Mouse (Mus musculus) neural tube, embryonic 13.5 days (tissue): ENCODE data around the gene Crb2. TPM values are rescaled to one million over a fixed set of nuclear protein-coding genes. Genes with fewer than 3 reads are reported as not detected.

Source experiments
- ATAC-seq: fragments of 200-750 bp; cut with Nextera tagmentation; 2 replicates; pipeline ENCODE4 v1.8.0; 2017; ENCODE audit warnings: low read depth, mild to moderate bottlenecking, moderate TSS enrichment, moderate library complexity
- H3K27ac ChIP-seq: fragments of 300-500 bp; sonication (generic); replicated peaks from 2 replicates; pipeline ENCODE4 v1.5.1; 2015; ENCODE audit warnings: moderate library complexity, mild to moderate bottlenecking, inconsistent platforms
- H3K27me3 ChIP-seq: fragments of 300-500 bp; sonication (generic); 2 replicates; pipeline ENCODE4 v1.6.1; 2015; ENCODE audit warnings: mild to moderate bottlenecking, inconsistent platforms
- H3K36me3 ChIP-seq: fragments of 300-500 bp; sonication (generic); 2 replicates; pipeline ENCODE4 v1.6.1; 2015; ENCODE audit warnings: mild to moderate bottlenecking, inconsistent platforms
- H3K4me1 ChIP-seq: fragments of 300-500 bp; sonication (generic); replicated peaks from 2 replicates; pipeline ENCODE4 v1.6.1; 2015; ENCODE audit warnings: inconsistent platforms
- H3K4me2 ChIP-seq: fragments of 300-500 bp; sonication (generic); 2 replicates; pipeline ENCODE4 v1.6.1; 2015; ENCODE audit warnings: inconsistent platforms, mild to moderate bottlenecking, moderate library complexity
- H3K4me3 ChIP-seq: fragments of 300-500 bp; sonication (generic); 2 replicates; pipeline ENCODE4 v1.5.1; 2015; ENCODE audit warnings: mild to moderate bottlenecking, inconsistent platforms
- H3K9ac ChIP-seq: fragments of 300-500 bp; sonication (generic); 2 replicates; pipeline ENCODE4 v1.6.1; 2015; ENCODE audit warnings: moderate library complexity, mild to moderate bottlenecking, inconsistent platforms
- H3K9me3 ChIP-seq: fragments of 300-500 bp; sonication (generic); 2 replicates; pipeline ENCODE4 v1.6.1; 2016; ENCODE audit warnings: inconsistent platforms
- WGBS: fragments of 180-500 bp; shearing (Covaris S2); methylation state at CpG from one replicate; pipeline ENCODE4 v1.1.7; 2015; 5-methylcytosine and 5-hydroxymethylcytosine counted together
- polyA plus RNA-seq: library from polyadenylated mRNA; unstranded; fragments of >200 nt; fragmentation: Nextera tagmentation; extraction: Ambion mirVana; gene quantifications from 2 replicates; pipeline ENCODE4 v1.2.1, GENCODE M21; 2015

The Crb2 gene
- 4.6 and 4.8 TPM in 2 replicates for polyA plus RNA-seq

GRCm38 (mm10) chr2:37776016-37776415, at the start of gene Crb2:
Crb2 (plus strand) TSS chr2:37776249.
- peak within 1 kb of the TSS; percentile 73 for H3K27ac ChIP-seq
- H3K4me1 ChIP-seq: peaks cover 61% of the 10 kb centered on the region
- peak within 1 kb of the TSS; percentile 50 for H3K4me2 ChIP-seq
- H3K4me3 ChIP-seq: peak within 1 kb of the TSS; percentile 38
- H3K9ac ChIP-seq: peak within 1 kb of the TSS; percentile 60
- ATAC-seq: 0 out of 2 replicates have a peak, but pooled peaks have one; percentile 2
- no peaks in the 10 kb centered on the region for H3K36me3 ChIP-seq
- H3K27me3 ChIP-seq: peaks cover 13% of the 10 kb centered on the region; the same call in 1 of the 2 replicates
- H3K9me3 ChIP-seq: no peaks in the 10 kb centered on the region
- 2% methylated on average over 16 of the region's 18 CpGs for whole genome bisulfite sequencing

- no peak overlapping the region for H3K27ac ChIP-seq
- no peaks in the 10 kb centered on the region for H3K9me3 ChIP-seq
- no peak for ATAC-seq
- no peak overlapping the region for H3K4me3 ChIP-seq
- H3K4me2 ChIP-seq: no peak overlapping the region
- WGBS: 91% methylated on average over 5 of the region's 5 CpGs
- H3K9ac ChIP-seq: no peak overlapping the region
- H3K4me1 ChIP-seq: peaks cover 10% of the 10 kb centered on the region
- no peaks in the 10 kb centered on the region for H3K27me3 ChIP-seq
- no peaks in the 10 kb centered on the region for H3K36me3 ChIP-seq
Measured at GRCm38 (mm10) chr2:37731241-37731801, 44.7 kb upstream of the Crb2 start.

DNA sequence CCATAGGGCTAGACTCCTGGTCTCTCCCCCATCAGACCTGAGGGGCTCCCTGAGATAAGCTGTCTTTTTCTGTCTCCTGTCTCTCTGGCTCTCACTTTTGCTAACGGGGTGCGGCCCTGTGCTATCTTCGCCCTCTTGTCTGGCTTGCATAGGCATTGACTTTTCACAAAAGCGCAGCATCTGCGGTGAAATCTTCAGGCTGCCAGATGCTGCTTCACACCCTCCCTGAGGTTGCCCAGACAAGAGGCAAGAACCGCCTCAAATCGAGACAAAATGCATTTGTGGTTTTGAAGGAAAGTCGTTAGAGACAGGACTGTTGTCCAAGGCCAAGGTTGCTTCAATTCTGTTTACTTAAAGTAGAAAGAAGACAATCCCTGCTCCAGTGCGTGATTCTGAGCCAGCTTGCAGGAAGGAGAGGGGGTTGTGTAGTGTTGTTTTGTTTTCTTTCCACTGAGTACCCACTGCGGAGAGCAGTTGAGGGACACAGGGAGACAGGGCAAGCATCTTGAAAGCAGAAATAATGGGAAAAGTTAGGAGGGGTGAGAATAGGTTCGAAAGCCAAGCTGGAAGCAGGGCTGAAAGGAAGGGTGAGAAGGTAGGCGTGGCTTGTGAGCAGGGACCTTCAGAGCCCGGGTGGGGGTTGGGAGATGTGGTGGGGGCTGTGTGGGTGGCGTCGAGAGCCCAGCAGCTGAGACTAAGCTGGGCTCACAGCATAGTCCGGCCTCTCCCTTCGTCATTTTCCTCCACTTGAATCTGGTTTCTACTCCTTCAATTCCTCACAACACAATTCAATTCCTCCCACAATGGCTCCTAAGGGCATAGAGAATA, 40.9 kb upstream of the Crb2 start:
- H3K9ac ChIP-seq: 0 out of 2 replicates have a peak overlapping the region, but pooled peaks have one; percentile 38

DNA sequence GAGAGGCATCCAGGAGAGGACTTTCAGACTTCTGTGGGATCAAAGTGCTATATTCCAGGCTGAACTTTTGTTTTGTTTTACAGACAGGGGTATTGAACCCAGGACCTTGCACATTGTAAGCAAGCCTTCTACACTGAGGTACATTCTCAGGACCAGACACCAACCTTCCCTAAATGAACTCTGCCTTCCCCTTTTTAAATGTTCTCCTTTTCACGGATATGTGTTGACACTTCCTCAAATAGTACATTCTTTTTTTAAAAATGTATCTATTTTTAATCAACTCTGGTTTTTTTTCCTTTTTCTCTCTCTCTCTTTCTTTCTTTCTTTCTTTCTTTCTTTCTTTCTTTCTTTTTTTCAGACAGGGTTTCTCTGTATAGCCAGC, 40.3 kb upstream of the Crb2 start:
- no peak for ATAC-seq
- Histone ChIP-seq H3K36me3 (no peaks in the 10 kb centered on the region), H3K27me3 (no peaks in the 10 kb centered on the region), H3K4me2 (peak overlapping the region; percentile 42), H3K4me1 (peaks cover 10% of the 10 kb centered on the region), H3K4me3 (no peak overlapping the region), H3K9me3 (no peaks in the 10 kb centered on the region), H3K27ac (no peak overlapping the region), H3K9ac (no peak overlapping the region)
- WGBS: 70% methylated on average over 1 of the region's 1 CpGs

More for the DNA sequence above, 40.9 kb upstream of the Crb2 start:
- peak; percentile 59 for ATAC-seq
- H3K4me1 ChIP-seq: peaks cover 10% of the 10 kb centered on the region
- no peaks in the 10 kb centered on the region for H3K9me3 ChIP-seq
- WGBS: 20% methylated on average over 17 of the region's 17 CpGs
- no peak overlapping the region for H3K4me3 ChIP-seq
- H3K36me3 ChIP-seq: no peaks in the 10 kb centered on the region
- peak overlapping the region; percentile 42 for H3K4me2 ChIP-seq
- H3K27ac ChIP-seq: no peak overlapping the region
- no peaks in the 10 kb centered on the region for H3K27me3 ChIP-seq

DNA sequence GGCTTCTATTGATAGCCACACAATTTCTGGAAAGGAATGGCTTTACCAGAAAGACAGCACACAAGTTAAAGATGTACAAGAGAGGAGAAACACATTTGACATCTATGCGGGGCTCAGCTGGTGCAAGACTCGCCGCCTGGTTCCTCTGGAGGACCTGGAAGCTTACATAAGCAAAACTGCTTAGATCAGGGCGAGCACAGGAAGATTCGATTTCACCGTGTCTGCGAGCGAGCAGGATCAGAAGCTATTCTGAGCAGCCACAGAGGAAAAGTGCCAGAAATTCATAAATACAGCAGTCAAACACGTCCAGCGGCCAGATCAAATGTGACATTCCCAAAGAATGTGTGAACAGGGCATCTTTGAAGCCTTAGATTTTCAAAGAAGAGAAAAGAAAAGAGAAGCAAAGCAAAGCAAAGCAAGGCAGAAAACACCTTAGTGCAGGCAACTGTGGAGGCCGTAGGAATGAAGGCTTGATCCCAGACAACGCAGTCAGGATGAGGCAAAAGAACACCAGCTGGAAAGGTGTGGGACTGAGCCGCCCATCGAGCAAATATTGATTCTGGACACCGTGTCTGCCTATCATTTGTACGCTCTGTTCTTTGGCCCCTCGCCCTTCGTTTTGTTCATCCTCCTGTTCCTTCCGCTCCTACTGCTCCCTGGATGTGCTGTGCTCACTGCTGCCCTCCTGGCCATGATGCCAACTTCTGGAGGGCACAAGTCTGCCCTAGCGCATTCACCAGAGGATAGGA, 34.1 kb upstream of the Crb2 start:
- H3K27me3 ChIP-seq: no peaks in the 10 kb centered on the region
- no peak overlapping the region for H3K9ac ChIP-seq
- H3K4me1 ChIP-seq: peaks cover 4% of the 10 kb centered on the region; the same call in 1 of the 2 replicates
- WGBS: 81% methylated on average over 20 of the region's 20 CpGs
- no peaks in the 10 kb centered on the region for H3K36me3 ChIP-seq
- no peak overlapping the region for H3K4me3 ChIP-seq
- H3K9me3 ChIP-seq: no peaks in the 10 kb centered on the region
- ATAC-seq: no peak
- H3K4me2 ChIP-seq: no peak overlapping the region
- H3K27ac ChIP-seq: 0 out of 2 replicates have a peak overlapping the region, but pooled peaks have one; percentile 18

- Histone ChIP-seq H3K27me3 (no peaks in the 10 kb centered on the region), H3K4me1 (peaks cover 13% of the 10 kb centered on the region), H3K9ac (no peak overlapping the region), H3K9me3 (no peaks in the 10 kb centered on the region), H3K4me2 (no peak overlapping the region), H3K27ac (no peak overlapping the region), H3K4me3 (no peak overlapping the region), H3K36me3 (no peaks in the 10 kb centered on the region)
- WGBS: 81% methylated on average over 10 of the region's 10 CpGs
- ATAC-seq: no peak
Measured at GRCm38 (mm10) chr2:37744773-37745395, 31.2 kb upstream of the Crb2 start.

DNA sequence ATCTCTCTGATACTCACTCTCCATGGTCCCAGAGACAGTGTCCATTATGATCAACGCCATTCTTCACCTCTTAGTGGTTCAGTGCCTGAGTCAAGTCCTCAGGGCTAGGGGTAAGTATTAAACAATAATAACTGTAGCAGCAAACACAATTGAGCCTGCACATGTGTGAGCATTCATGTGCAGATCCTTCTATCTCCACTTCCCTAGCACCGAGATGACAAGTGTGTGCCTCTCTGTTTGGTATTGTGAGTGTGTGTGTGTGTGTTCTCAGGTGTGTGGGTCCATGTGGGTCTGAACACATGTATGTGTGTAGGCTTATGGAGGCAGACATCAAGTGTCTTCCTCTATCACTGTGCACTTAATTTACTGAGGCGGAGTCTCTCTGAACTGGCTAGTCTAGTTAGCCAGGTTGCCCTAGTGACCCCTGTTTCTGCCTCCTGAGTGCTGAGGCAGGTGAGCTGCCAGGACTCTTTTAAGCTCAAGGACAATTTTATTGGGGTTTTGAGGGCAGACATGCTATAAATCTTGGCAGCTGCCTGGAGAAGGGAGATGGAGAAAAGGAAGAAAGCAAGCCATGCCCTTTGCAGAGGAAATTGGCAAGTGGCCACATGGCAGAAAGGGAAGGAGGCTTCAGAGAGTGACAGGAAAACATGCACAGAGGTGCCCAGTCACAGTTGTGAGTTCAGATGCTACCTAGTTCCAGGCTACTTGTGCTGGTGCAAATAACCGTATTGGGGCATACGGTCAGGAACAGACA, 29.6 kb upstream of the Crb2 start:
- no peak overlapping the region for H3K27ac ChIP-seq
- WGBS: 84% methylated on average over 5 of the region's 5 CpGs
- no peaks in the 10 kb centered on the region for H3K36me3 ChIP-seq
- no peak for ATAC-seq
- H3K27me3 ChIP-seq: no peaks in the 10 kb centered on the region
- H3K9me3 ChIP-seq: no peaks in the 10 kb centered on the region
- H3K4me3 ChIP-seq: no peak overlapping the region
- no peak overlapping the region for H3K9ac ChIP-seq
- H3K4me1 ChIP-seq: peaks cover 13% of the 10 kb centered on the region
- H3K4me2 ChIP-seq: no peak overlapping the region

GRCm38 (mm10) chr2:37747909-37748308, 28.1 kb upstream of the Crb2 start:
- H3K27me3 ChIP-seq: no peaks in the 10 kb centered on the region
- 23% methylated on average over 2 of the region's 2 CpGs for WGBS
- H3K9me3 ChIP-seq: no peaks in the 10 kb centered on the region
- H3K4me3 ChIP-seq: no peak overlapping the region
- ATAC-seq: no peak
- H3K27ac ChIP-seq: no peak overlapping the region
- no peak overlapping the region for H3K9ac ChIP-seq
- no peak overlapping the region for H3K4me2 ChIP-seq
- no peaks in the 10 kb centered on the region for H3K36me3 ChIP-seq
- peaks cover 13% of the 10 kb centered on the region for H3K4me1 ChIP-seq

DNA sequence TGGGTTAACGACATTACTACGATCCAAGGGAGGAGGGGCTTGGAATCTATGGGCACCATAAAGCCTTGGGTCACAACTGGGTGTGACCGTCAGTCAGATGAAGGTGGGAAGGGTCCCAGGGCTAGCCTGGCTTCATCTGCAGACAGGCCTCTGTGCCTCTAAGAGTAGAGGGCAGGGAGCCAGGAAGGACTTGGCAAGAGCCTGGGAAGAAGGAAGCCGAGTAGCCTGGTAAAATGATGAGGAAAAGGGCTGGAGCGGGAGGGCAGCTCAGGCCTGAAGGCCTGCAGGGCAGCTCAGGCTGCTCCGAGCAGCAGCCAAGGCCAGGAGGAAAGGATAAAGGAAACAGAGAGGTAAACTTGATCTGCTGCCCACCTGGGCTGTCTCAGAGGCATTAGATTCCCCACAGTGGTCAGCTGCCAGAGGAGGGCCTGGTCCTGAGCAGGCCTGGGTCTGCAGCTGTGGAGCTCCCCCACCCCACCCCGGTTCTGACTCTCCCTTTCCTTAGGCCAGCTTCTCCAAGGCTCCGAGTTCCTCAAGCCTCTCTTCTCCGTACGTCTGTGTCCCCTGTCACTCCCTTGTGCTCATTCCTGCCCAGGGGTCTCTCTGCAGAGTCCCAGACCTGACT, 27.5 kb upstream of the Crb2 start:
- peaks cover 13% of the 10 kb centered on the region for H3K4me1 ChIP-seq
- no peaks in the 10 kb centered on the region for H3K9me3 ChIP-seq
- H3K27me3 ChIP-seq: no peaks in the 10 kb centered on the region
- ATAC-seq: no peak
- H3K4me3 ChIP-seq: no peak overlapping the region
- WGBS: 45% methylated on average over 10 of the region's 10 CpGs
- no peaks in the 10 kb centered on the region for H3K36me3 ChIP-seq
- H3K9ac ChIP-seq: 0 out of 2 replicates have a peak overlapping the region, but pooled peaks have one; percentile 27
- H3K27ac ChIP-seq: no peak overlapping the region
- no peak overlapping the region for H3K4me2 ChIP-seq

DNA sequence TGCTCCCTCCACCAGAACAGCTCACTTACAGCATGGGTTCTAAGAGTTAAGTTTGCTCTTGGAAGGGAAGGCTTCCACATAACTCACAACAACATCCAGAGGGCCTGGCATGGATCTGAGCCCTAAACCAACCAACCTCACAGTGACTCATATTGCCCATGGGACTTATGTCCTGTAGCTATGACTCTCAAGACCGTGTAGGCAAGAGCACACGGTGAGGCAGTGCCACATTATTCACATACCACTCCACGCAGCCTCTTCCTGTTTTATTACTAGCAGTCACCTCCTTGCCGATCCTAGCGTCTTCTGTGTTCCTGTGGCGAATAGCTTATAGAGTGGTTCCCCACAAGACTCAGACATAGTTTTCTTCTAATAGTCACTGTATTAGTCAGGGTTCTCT, 26.7 kb upstream of the Crb2 start:
- Histone ChIP-seq H3K4me3 (no peak overlapping the region), H3K27ac (no peak overlapping the region), H3K4me1 (peaks cover 13% of the 10 kb centered on the region), H3K4me2 (no peak overlapping the region), H3K36me3 (no peaks in the 10 kb centered on the region), H3K9me3 (no peaks in the 10 kb centered on the region), H3K9ac (no peak overlapping the region), H3K27me3 (no peaks in the 10 kb centered on the region)
- 63% methylated on average over 6 of the region's 6 CpGs for WGBS
- no peak for ATAC-seq

- Histone ChIP-seq H3K4me2 (no peak overlapping the region), H3K9me3 (no peaks in the 10 kb centered on the region), H3K4me1 (peaks cover 21% of the 10 kb centered on the region), H3K36me3 (no peaks in the 10 kb centered on the region), H3K9ac (no peak overlapping the region), H3K27ac (no peak overlapping the region), H3K4me3 (no peak overlapping the region), H3K27me3 (no peaks in the 10 kb centered on the region)
- 97% methylated on average over 1 of the region's 1 CpGs for WGBS
- no peak for ATAC-seq
Measured at GRCm38 (mm10) chr2:37751114-37751513, 24.9 kb upstream of the Crb2 start.
